In the genomic region with DNA sequence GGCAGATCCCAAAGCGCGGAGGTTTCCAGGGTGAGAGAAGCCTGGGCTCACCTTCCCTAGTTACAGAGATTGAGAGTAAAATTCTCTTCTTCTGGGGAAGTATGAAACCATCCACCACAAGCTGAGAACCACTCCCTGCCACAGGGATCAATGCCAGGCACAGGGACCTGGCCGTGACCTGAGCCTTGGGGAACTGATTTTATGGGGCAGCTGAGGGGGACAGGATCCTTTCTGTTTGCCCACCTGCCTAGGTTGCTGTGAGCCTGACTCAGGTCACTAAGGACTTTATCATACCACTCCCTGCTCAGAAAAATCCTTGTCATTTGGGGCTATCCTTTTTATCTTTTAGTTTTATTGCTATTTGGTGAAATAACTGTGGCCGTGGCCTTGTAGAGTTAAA, we compare ENCODE assay signal across 27 mouse cellular contexts.
"Had no signal": no experiment of that assay in that cellular context is flagged by ENCODE, and none has a peak within 500 bp of the region (broad histone marks: within the 10 kb centered on the region; RNA-seq: fewer than 3 reads in every experiment).

No protein-coding gene starts in this region.

- DNase-seq: gastrocnemius, postnatal 14 days; gastrocnemius, postnatal 36 days; heart, adult 11 months; heart, adult 2 months; heart, postnatal 14 days; heart, postnatal 36 days; kidney, adult 11 months; kidney, adult 2 months; kidney, adult 9 months; kidney, postnatal 14 days; kidney, postnatal 36 days; layer of hippocampus, adult 9-11 months; layer of hippocampus, postnatal 36 days; left cerebral cortex, postnatal 4 days; liver, embryonic 13.5 days had no signal

- H3K27me3 ChIP-seq: heart, embryonic 13.5 days; hindbrain, embryonic 15.5 days; kidney, embryonic 15.5 days; limb, embryonic 13.5 days; limb, embryonic 15.5 days; liver, embryonic 13.5 days; liver, embryonic 15.5 days had no signal

- H3K27ac ChIP-seq: heart, adult 2 months; heart, embryonic 13.5 days; heart, embryonic 15.5 days; hindbrain, embryonic 13.5 days; hindbrain, embryonic 15.5 days; hindbrain, postnatal 0 days; kidney, embryonic 15.5 days; kidney, postnatal 0 days; limb, embryonic 13.5 days; limb, embryonic 15.5 days; liver, embryonic 13.5 days; liver, embryonic 15.5 days had no signal

- H3K9ac ChIP-seq: heart, embryonic 13.5 days; heart, embryonic 15.5 days; hindbrain, embryonic 13.5 days; hindbrain, embryonic 15.5 days; kidney, embryonic 15.5 days; limb, embryonic 13.5 days; limb, embryonic 15.5 days; liver, embryonic 13.5 days; liver, embryonic 15.5 days had no signal

- H3K4me2 ChIP-seq: heart, embryonic 11.5 days; heart, embryonic 13.5 days; heart, embryonic 15.5 days; hindbrain, embryonic 13.5 days; hindbrain, embryonic 15.5 days; kidney, embryonic 15.5 days; limb, embryonic 13.5 days; limb, embryonic 15.5 days; liver, embryonic 11.5 days; liver, embryonic 13.5 days; liver, embryonic 15.5 days had no signal

- H3K36me3 ChIP-seq: heart, embryonic 13.5 days; heart, embryonic 15.5 days; hindbrain, embryonic 13.5 days; hindbrain, embryonic 15.5 days; kidney, embryonic 15.5 days; limb, embryonic 13.5 days; limb, embryonic 15.5 days; liver, embryonic 13.5 days; liver, embryonic 15.5 days had no signal

- ATAC-seq: hindbrain, postnatal 0 days had no signal

- H3K4me1 ChIP-seq: heart, embryonic 13.5 days; heart, embryonic 15.5 days; hindbrain, embryonic 15.5 days; limb, embryonic 13.5 days had no signal

- H3K9me3 ChIP-seq: heart, embryonic 13.5 days; heart, embryonic 15.5 days; hindbrain, embryonic 13.5 days; hindbrain, embryonic 15.5 days; kidney, embryonic 15.5 days; limb, embryonic 13.5 days; limb, embryonic 15.5 days; liver, embryonic 13.5 days; liver, embryonic 15.5 days had no signal

- H3K4me3 ChIP-seq: heart, adult 2 months; heart, embryonic 13.5 days; heart, embryonic 15.5 days; hindbrain, embryonic 13.5 days; hindbrain, embryonic 15.5 days; kidney, embryonic 15.5 days; limb, embryonic 13.5 days; limb, embryonic 15.5 days; liver, embryonic 13.5 days; liver, embryonic 15.5 days had no signal
